Mouse (Mus musculus) ES-E14 (cell line): ENCODE measurements around the gene Ptpa.

Experiments
- MAFK ChIP-seq: IDR thresholded peaks from 2 replicates; pipeline ENCODE4 v1.6.1; 2014; ENCODE audit warnings: mild to moderate bottlenecking, low read depth, low read length, inconsistent platforms; ENCODE audit not compliant: insufficient read depth
- ZC3H11A ChIP-seq: IDR thresholded peaks from 2 replicates; pipeline ENCODE4 v1.6.1; 2012; ENCODE audit warnings: low read depth, mild to moderate bottlenecking, inconsistent platforms, low read length, borderline replicate concordance
- ZNF384 ChIP-seq: IDR thresholded peaks from 2 replicates; pipeline ENCODE4 v1.6.1; 2012; ENCODE audit warnings: low read depth, low read length, inconsistent platforms

- TF ChIP-seq ZC3H11A = no peak
- no peak for TF ChIP-seq ZNF384
- no peak for TF ChIP-seq MAFK
These were observed 26.8 kb upstream of the Ptpa start for GRCm38 (mm10) chr2:30389000-30389399.
